ENCODE assay signal across 8 mouse cellular contexts in genomic region chr12:83688316-83689086, GRCm38 (mm10). TPM values are rescaled to one million over a fixed set of nuclear protein-coding genes. Genes with fewer than 3 reads are reported as not detected.
A peak's percentile ranks its signal among the peaks of the same experiment; 100 is the strongest.
DNase-seq lines count a peak whose midpoint lies in the region; ATAC-seq and TF ChIP-seq lines count a peak whose summit lies in the region.

No protein-coding gene starts in this region.

- peak overlapping the region; percentile 87 for H3K9ac ChIP-seq in forebrain, embryonic 16.5 days (replicated peaks; ENCODE audit: low read depth, low read length)
- H3K9ac ChIP-seq in midbrain, embryonic 13.5 days (replicated peaks) = peak overlapping the region; percentile 91

- H3K9me3 ChIP-seq in forebrain, embryonic 16.5 days (ENCODE audit: control insufficient read depth, low read length) = no peaks in the 10 kb centered on the region
- H3K9me3 ChIP-seq in midbrain, embryonic 13.5 days = no peaks in the 10 kb centered on the region

- H3K4me2 ChIP-seq in forebrain, embryonic 16.5 days (ENCODE audit: low read length) = peak overlapping the region; percentile 72
- peak overlapping the region; percentile 89 for H3K4me2 ChIP-seq in midbrain, embryonic 13.5 days (replicated peaks)

- H3K27me3 ChIP-seq in forebrain, embryonic 16.5 days (replicated peaks; ENCODE audit: control insufficient read depth, insufficient read depth, low read length) = no peaks in the 10 kb centered on the region
- H3K27me3 ChIP-seq in midbrain, embryonic 13.5 days = no peaks in the 10 kb centered on the region

- peaks cover 28% of the 10 kb centered on the region for H3K4me1 ChIP-seq in bone marrow macrophage, adult 2 months (ENCODE audit: control insufficient read depth, insufficient read depth, low read length)
- H3K4me1 ChIP-seq in forebrain, embryonic 16.5 days (replicated peaks; ENCODE audit: control insufficient read depth, insufficient read depth, low read length) = peaks cover 17% of the 10 kb centered on the region
- H3K4me1 ChIP-seq in midbrain, embryonic 13.5 days (replicated peaks) = peaks cover 29% of the 10 kb centered on the region

- peaks cover 1% of the 10 kb centered on the region for H3K36me3 ChIP-seq in forebrain, embryonic 16.5 days (ENCODE audit: control insufficient read depth, insufficient read depth)
- peaks cover 14% of the 10 kb centered on the region for H3K36me3 ChIP-seq in midbrain, embryonic 13.5 days

- no peak for TF ChIP-seq CTCF in bone marrow macrophage, adult 2 months (IDR thresholded peaks at IDR 0.05; ENCODE audit: low read depth, low read length)

- peak; percentile 68 for ATAC-seq in forebrain, embryonic 16.5 days
- peak; percentile 83 for ATAC-seq in midbrain, embryonic 13.5 days

- peak overlapping the region; percentile 73 for H3K4me3 ChIP-seq in bone marrow macrophage, adult 2 months (ENCODE audit: insufficient read depth, low read length)
- H3K4me3 ChIP-seq in forebrain, embryonic 16.5 days (replicated peaks; ENCODE audit: low read length) = peak overlapping the region; percentile 93
- H3K4me3 ChIP-seq in midbrain, embryonic 13.5 days (replicated peaks) = peak overlapping the region; percentile 86

- TF ChIP-seq POLR2A in bone marrow macrophage, adult 2 months (IDR thresholded peaks at IDR 0.05; ENCODE audit: borderline replicate concordance, low read depth, low read length) = no peak; the same call in 1 of the 2 replicates

- peak; percentile 57 for DNase-seq in right cerebral cortex, adult 18-20 months
- no peak for DNase-seq in right cerebral cortex, postnatal 4 days
- DNase-seq in layer of hippocampus, adult 9-10 months (ENCODE audit: low spot score) = peak; percentile 16
- DNase-seq in retina, postnatal 1 day = no peak
- DNase-seq in cerebellum, adult 18-20 months = no peak

- peak overlapping the region; percentile 87 for H3K27ac ChIP-seq in bone marrow macrophage, adult 2 months (ENCODE audit: insufficient read depth, low read depth, low read length)
- H3K27ac ChIP-seq in forebrain, embryonic 16.5 days (ENCODE audit: low read length) = peak overlapping the region; percentile 94
- peak overlapping the region; percentile 96 for H3K27ac ChIP-seq in midbrain, embryonic 13.5 days

- WGBS in forebrain, embryonic 16.5 days = under 1% methylated on average over 48 of the region's 49 CpGs
- WGBS in midbrain, embryonic 13.5 days = under 1% methylated on average over 49 of the region's 49 CpGs

RNA-seq across cellular contexts. Expression of gene Psen1, which starts 0.5 kb away (rescaled TPM):
- 83.6 and 85.8 TPM in 2 replicates for polyA plus RNA-seq in bone marrow macrophage, adult 2 months (2012; ENCODE audit: insufficient read depth, insufficient read length, missing spikeins)
- 73.7 and 75.6 TPM in 2 replicates for polyA plus RNA-seq in forebrain, embryonic 16.5 days (2015; fragmentation: Nextera tagmentation; extraction: Ambion mirVana)
- 71.5 and 74.3 TPM in 2 replicates for polyA plus RNA-seq in midbrain, embryonic 13.5 days (2015; fragmentation: Nextera tagmentation; extraction: Ambion mirVana)

RNA-seq across cellular contexts. Expression of gene Rbm25, which starts 57.5 kb away (rescaled TPM):
- 167 and 202 TPM in 2 replicates for polyA plus RNA-seq in bone marrow macrophage, adult 2 months (2012; ENCODE audit: insufficient read depth, insufficient read length, missing spikeins)
- polyA plus RNA-seq in forebrain, embryonic 16.5 days (2015; fragmentation: Nextera tagmentation; extraction: Ambion mirVana) = 271 and 316 TPM in 2 replicates
- polyA plus RNA-seq in midbrain, embryonic 13.5 days (2015; fragmentation: Nextera tagmentation; extraction: Ambion mirVana) = 301 and 329 TPM in 2 replicates

Comparison
In these comparisons a context has a peak if more than half of its experiments do, and no peak if none do; other contexts are left out.
1. DNase-seq: peak in right cerebral cortex, adult 18-20 months (single experiment) and layer of hippocampus, adult 9-10 months (single experiment); none in right cerebral cortex, postnatal 4 days (single experiment), retina, postnatal 1 day (single experiment) and cerebellum, adult 18-20 months (0 of 2).
2. Peak in every context shown above with its lines, with median percentiles within 50 percentile points of each other: H3K27ac ChIP-seq and H3K4me3 ChIP-seq.